Comparison of ENCODE assay signal across 22 mouse cellular contexts in the genomic region with DNA sequence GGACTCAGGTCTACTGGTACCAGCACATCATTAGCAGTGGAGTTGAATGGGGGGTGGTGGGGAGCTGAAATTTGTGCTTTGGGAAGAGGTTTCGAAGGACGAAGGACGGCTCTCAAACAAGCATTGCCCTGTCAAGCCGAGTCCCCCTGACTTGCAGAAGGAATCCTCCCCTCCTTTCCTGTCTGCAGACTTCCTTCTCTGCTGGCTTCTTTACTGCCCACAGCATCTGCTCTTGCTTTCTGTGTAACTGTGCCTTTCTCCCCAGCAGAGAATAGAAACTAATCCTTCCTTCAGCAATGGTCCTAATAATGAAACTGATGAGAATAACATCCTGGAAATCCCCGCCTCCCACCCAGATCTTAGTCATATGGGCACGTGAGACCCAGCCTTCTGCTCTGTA.
DNase-seq lines count a peak whose midpoint lies in the region; ATAC-seq and TF ChIP-seq lines count a peak whose summit lies in the region.
"Had no signal": no experiment of that assay in that cellular context is flagged by ENCODE, and none has a peak within 500 bp of the region (broad histone marks: within the 10 kb centered on the region; RNA-seq: fewer than 3 reads in every experiment).

No protein-coding gene starts in this region.

- H3K4me2 ChIP-seq in midbrain, embryonic 13.5 days (replicated peaks): no peak overlapping the region
- no peak overlapping the region for H3K4me2 ChIP-seq in midbrain, postnatal 0 days (ENCODE audit: low read depth, low read length, poor library complexity, severe bottlenecking)
- H3K4me2 ChIP-seq in forebrain, embryonic 16.5 days (ENCODE audit: low read length): no peak overlapping the region
- H3K4me2 ChIP-seq: embryonic facial prominence, embryonic 15.5 days; hindbrain, embryonic 12.5 days had no signal

- no peaks in the 10 kb centered on the region for H3K27me3 ChIP-seq in midbrain, embryonic 13.5 days
- H3K27me3 ChIP-seq in midbrain, postnatal 0 days (ENCODE audit: insufficient read depth, low read length): no peaks in the 10 kb centered on the region
- no peaks in the 10 kb centered on the region for H3K27me3 ChIP-seq in forebrain, embryonic 16.5 days (replicated peaks; ENCODE audit: control insufficient read depth, insufficient read depth, low read length)
- H3K27me3 ChIP-seq: embryonic facial prominence, embryonic 15.5 days; hindbrain, embryonic 12.5 days had no signal

- no peak for TF ChIP-seq POLR2A in brain, embryonic 14.5 days (IDR thresholded peaks at IDR 0.05; ENCODE audit: borderline replicate concordance, extremely low read depth, insufficient read depth, insufficient read length, poor library complexity, severe bottlenecking)

- H3K4me3 ChIP-seq in midbrain, embryonic 13.5 days (replicated peaks): no peak overlapping the region
- no peak overlapping the region for H3K4me3 ChIP-seq in midbrain, postnatal 0 days (ENCODE audit: low read depth, low read length)
- H3K4me3 ChIP-seq in forebrain, embryonic 16.5 days (replicated peaks; ENCODE audit: low read length): no peak overlapping the region
- H3K4me3 ChIP-seq: embryonic facial prominence, embryonic 15.5 days; erythroblast, embryonic 14.5 days; forebrain, embryonic 10.5 days; hindbrain, embryonic 12.5 days had no signal

- H3K9ac ChIP-seq in midbrain, embryonic 13.5 days (replicated peaks): 0 out of 2 replicates have a peak overlapping the region, but pooled peaks have one; percentile 6
- no peak overlapping the region for H3K9ac ChIP-seq in midbrain, postnatal 0 days (replicated peaks; ENCODE audit: low read length, poor library complexity, severe bottlenecking)
- H3K9ac ChIP-seq in forebrain, embryonic 16.5 days (replicated peaks; ENCODE audit: low read depth, low read length): no peak overlapping the region
- H3K9ac ChIP-seq: embryonic facial prominence, embryonic 15.5 days; hindbrain, embryonic 12.5 days had no signal

- no peaks in the 10 kb centered on the region for H3K4me1 ChIP-seq in midbrain, embryonic 13.5 days (replicated peaks)
- H3K4me1 ChIP-seq in midbrain, postnatal 0 days (ENCODE audit: insufficient read depth, low read length): no peaks in the 10 kb centered on the region
- H3K4me1 ChIP-seq in forebrain, embryonic 16.5 days (replicated peaks; ENCODE audit: control insufficient read depth, insufficient read depth, low read length): no peaks in the 10 kb centered on the region
- H3K4me1 ChIP-seq: embryonic facial prominence, embryonic 15.5 days; forebrain, embryonic 10.5 days; hindbrain, embryonic 12.5 days had no signal

- DNase-seq in frontal cortex, adult 2 months (ENCODE audit: extremely low spot score in 1 of 2, low spot score in 1 of 2): no peak
- DNase-seq in midbrain, postnatal 0 days (ENCODE audit: low spot score): no peak
- peak; percentile 44 for DNase-seq in brain, embryonic 14.5 days (ENCODE audit: low read depth)
- no peak for DNase-seq in kidney, postnatal 10 days
- DNase-seq: adrenal gland, postnatal 10 days; B cell, adult 2 months; cerebellum, postnatal 14 days; gastrocnemius, postnatal 25 days; heart, postnatal 10 days; heart, postnatal 4 days had no signal

- 78% methylated on average over 6 of the region's 6 CpGs for WGBS in midbrain, embryonic 13.5 days
- WGBS in midbrain, postnatal 0 days: 66% methylated on average over 6 of the region's 6 CpGs
- WGBS in forebrain, embryonic 16.5 days: 60% methylated on average over 6 of the region's 6 CpGs

- no peak for TF ChIP-seq CTCF in midbrain, postnatal 0 days (IDR thresholded peaks at IDR 0.05)
- TF ChIP-seq CTCF in brain, embryonic 14.5 days (IDR thresholded peaks at IDR 0.05; ENCODE audit: borderline replicate concordance, extremely low read depth, insufficient read depth, insufficient read length): no peak

- H3K36me3 ChIP-seq in midbrain, embryonic 13.5 days: no peaks in the 10 kb centered on the region
- H3K36me3 ChIP-seq in midbrain, postnatal 0 days (ENCODE audit: insufficient read depth, low read length): no peaks in the 10 kb centered on the region
- H3K36me3 ChIP-seq in forebrain, embryonic 16.5 days (ENCODE audit: control insufficient read depth, insufficient read depth): no peaks in the 10 kb centered on the region
- H3K36me3 ChIP-seq: embryonic facial prominence, embryonic 15.5 days; forebrain, embryonic 10.5 days; G1E; hindbrain, embryonic 12.5 days had no signal

- no peaks in the 10 kb centered on the region for H3K9me3 ChIP-seq in midbrain, embryonic 13.5 days
- no peaks in the 10 kb centered on the region for H3K9me3 ChIP-seq in midbrain, postnatal 0 days (ENCODE audit: low read length)
- no peaks in the 10 kb centered on the region for H3K9me3 ChIP-seq in forebrain, embryonic 16.5 days (ENCODE audit: control insufficient read depth, low read length)
- H3K9me3 ChIP-seq: embryonic facial prominence, embryonic 15.5 days; forebrain, embryonic 10.5 days; hindbrain, embryonic 12.5 days had no signal

- no peak overlapping the region for H3K27ac ChIP-seq in midbrain, embryonic 13.5 days
- H3K27ac ChIP-seq in midbrain, postnatal 0 days (ENCODE audit: low read depth, low read length): no peak overlapping the region
- no peak overlapping the region for H3K27ac ChIP-seq in forebrain, embryonic 16.5 days (ENCODE audit: low read length)
- H3K27ac ChIP-seq: embryonic facial prominence, embryonic 15.5 days; forebrain, embryonic 10.5 days; hindbrain, embryonic 12.5 days had no signal

- ATAC-seq in frontal cortex, adult (ENCODE audit: low TSS enrichment): peak; percentile 61; the same call in 1 of the 2 replicates
- no peak for ATAC-seq in midbrain, embryonic 13.5 days
- ATAC-seq in midbrain, postnatal 0 days (ENCODE audit: low FRiP score): no peak
- no peak for ATAC-seq in forebrain, embryonic 16.5 days
- ATAC-seq: CD4-positive, CD25-positive, alpha-beta regulatory T cell, adult 4 months; forebrain, embryonic 14.5 days; hindbrain, embryonic 16.5 days; inflammation-experienced regulatory T-cells, adult 6 months had no signal
